Mouse (Mus musculus) stomach, postnatal 0 days (tissue): ENCODE measurements around the gene Atad1. TPM values are rescaled to one million over a fixed set of nuclear protein-coding genes. Genes with fewer than 3 reads are reported as not detected.
"Not testable (repeated sequence)": the region's sequence is repeated elsewhere in the genome, so short reads cannot be mapped to it uniquely, and the experiment has no call there.

Experiments used
- ATAC-seq: fragments of 200-750 bp; cut with Nextera tagmentation; 2 replicates; pipeline ENCODE4 v1.8.0; 2017; ENCODE audit not compliant: low FRiP score, low TSS enrichment
- DNase-seq: peaks from one replicate; pipeline ENCODE4 v3.0.0-alpha.2; 2016; ENCODE audit warnings: low spot score
- H3K27ac ChIP-seq: fragments of 300-500 bp; sonication (generic); replicated peaks from 2 replicates; pipeline ENCODE4 v1.5.1; 2014; ENCODE audit warnings: mild to moderate bottlenecking, control low read depth
- H3K27me3 ChIP-seq: fragments of 300-500 bp; sonication (generic); 2 replicates; pipeline ENCODE4 v1.6.1; 2014; ENCODE audit warnings: low read length; ENCODE audit not compliant: control insufficient read depth, insufficient read depth
- H3K36me3 ChIP-seq: fragments of 300-500 bp; sonication (generic); 2 replicates; pipeline ENCODE4 v1.6.1; 2014; ENCODE audit warnings: low read length, mixed read lengths; ENCODE audit not compliant: control insufficient read depth, insufficient read depth
- H3K4me1 ChIP-seq: fragments of 300-500 bp; sonication (generic); replicated peaks from 2 replicates; pipeline ENCODE4 v1.6.1; 2014; ENCODE audit warnings: antibody characterized with exemption; ENCODE audit not compliant: control insufficient read depth, insufficient read depth
- H3K4me2 ChIP-seq: fragments of 300-500 bp; sonication (generic); replicated peaks from 2 replicates; pipeline ENCODE4 v1.6.1; 2014; ENCODE audit warnings: low read depth, mild to moderate bottlenecking, control low read depth, moderate library complexity
- H3K4me3 ChIP-seq: fragments of 300-500 bp; sonication (generic); 2 replicates; pipeline ENCODE4 v1.5.1; 2014; ENCODE audit warnings: low read depth, low read length, control low read depth
- H3K9ac ChIP-seq: fragments of 300-500 bp; sonication (generic); 2 replicates; pipeline ENCODE4 v1.6.1; 2014; ENCODE audit warnings: mild to moderate bottlenecking, low read length, control low read depth, mixed read lengths
- H3K9me3 ChIP-seq: fragments of 300-500 bp; sonication (generic); 2 replicates; pipeline ENCODE4 v1.6.1; 2016; ENCODE audit warnings: low read length; ENCODE audit not compliant: control insufficient read depth
- CTCF ChIP-seq: IDR thresholded peaks from 2 replicates; pipeline ENCODE4 v1.5.1; 2016; ENCODE audit warnings: antibody characterized with exemption, low read depth, mild to moderate bottlenecking, moderate library complexity
- EP300 ChIP-seq: optimal IDR thresholded peaks from 2 replicates; pipeline ENCODE3; 2016; ENCODE audit warnings: antibody characterized with exemption
- WGBS: fragments of 180-500 bp; shearing (Covaris S2); extraction: QIAGEN DNeasy Blood & Tissue Kit; methylation state at CpG from one replicate; pipeline ENCODE4 v1.1.7; 2014; 5-methylcytosine and 5-hydroxymethylcytosine counted together
- polyA plus RNA-seq: library from polyadenylated mRNA; unstranded; fragments of >200 nt; fragmentation: Nextera tagmentation; extraction: Ambion mirVana; gene quantifications from 2 replicates; pipeline ENCODE4 v1.2.1, GENCODE M21; 2015

Gene Atad1
- 42.2 and 42.6 TPM in 2 replicates for polyA plus RNA-seq

DNA sequence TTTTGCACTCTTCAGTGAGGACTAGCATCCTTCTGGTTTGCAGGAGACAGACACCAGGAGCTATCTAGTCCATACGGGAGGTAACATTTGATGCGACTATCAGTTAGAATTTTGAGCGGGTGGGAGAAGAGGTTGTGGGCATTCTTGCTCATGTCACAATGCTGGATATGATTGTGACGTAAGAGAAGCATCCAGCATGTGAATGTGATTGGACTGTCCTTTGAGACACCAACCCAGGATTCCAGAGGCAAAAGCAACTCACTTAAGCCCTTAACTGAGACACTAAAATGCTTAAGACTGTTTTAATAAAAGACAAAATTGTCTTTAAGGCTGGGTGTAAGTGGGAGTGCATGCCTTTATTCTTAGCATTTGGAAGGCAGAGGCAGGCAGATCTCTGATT lies at the start of gene Atad1:
TSS of gene Atad1 (minus strand) at position 101 of the 400 bp plus-strand sequence.
- Histone ChIP-seq H3K4me2 (no peak within 1 kb of the TSS), H3K36me3 (no peaks in the 10 kb centered on the region), H3K9me3 (no peaks in the 10 kb centered on the region), H3K4me3 (no peak within 1 kb of the TSS), H3K9ac (no peak within 1 kb of the TSS), H3K4me1 (no peaks in the 10 kb centered on the region), H3K27ac (no peak within 1 kb of the TSS), H3K27me3 (no peaks in the 10 kb centered on the region)
- DNase-seq (no peak), ATAC-seq (no peak)
- WGBS: 92% methylated on average over 4 of the region's 4 CpGs
- TF ChIP-seq CTCF: no peak
- TF ChIP-seq EP300: no peak

- H3K4me1 ChIP-seq, H3K27me3 ChIP-seq, DNase-seq, ATAC-seq, H3K27ac ChIP-seq, H3K9me3 ChIP-seq, H3K36me3 ChIP-seq, H3K4me2 ChIP-seq, H3K4me3 ChIP-seq, H3K9ac ChIP-seq: not testable (repeated sequence)
- 91% methylated on average over 3 of the region's 3 CpGs for WGBS
These were observed 48.4 kb upstream of the Atad1 start for GRCm38 (mm10) chr19:32788016-32788415.

- ATAC-seq, H3K36me3 ChIP-seq, H3K4me1 ChIP-seq, H3K9me3 ChIP-seq, H3K9ac ChIP-seq, DNase-seq, H3K27me3 ChIP-seq, H3K4me2 ChIP-seq, H3K4me3 ChIP-seq, H3K27ac ChIP-seq: not testable (repeated sequence)
- WGBS: 53% methylated on average over 4 of the region's 4 CpGs
These were observed 47.8 kb upstream of the Atad1 start for GRCm38 (mm10) chr19:32787388-32787787.

DNA sequence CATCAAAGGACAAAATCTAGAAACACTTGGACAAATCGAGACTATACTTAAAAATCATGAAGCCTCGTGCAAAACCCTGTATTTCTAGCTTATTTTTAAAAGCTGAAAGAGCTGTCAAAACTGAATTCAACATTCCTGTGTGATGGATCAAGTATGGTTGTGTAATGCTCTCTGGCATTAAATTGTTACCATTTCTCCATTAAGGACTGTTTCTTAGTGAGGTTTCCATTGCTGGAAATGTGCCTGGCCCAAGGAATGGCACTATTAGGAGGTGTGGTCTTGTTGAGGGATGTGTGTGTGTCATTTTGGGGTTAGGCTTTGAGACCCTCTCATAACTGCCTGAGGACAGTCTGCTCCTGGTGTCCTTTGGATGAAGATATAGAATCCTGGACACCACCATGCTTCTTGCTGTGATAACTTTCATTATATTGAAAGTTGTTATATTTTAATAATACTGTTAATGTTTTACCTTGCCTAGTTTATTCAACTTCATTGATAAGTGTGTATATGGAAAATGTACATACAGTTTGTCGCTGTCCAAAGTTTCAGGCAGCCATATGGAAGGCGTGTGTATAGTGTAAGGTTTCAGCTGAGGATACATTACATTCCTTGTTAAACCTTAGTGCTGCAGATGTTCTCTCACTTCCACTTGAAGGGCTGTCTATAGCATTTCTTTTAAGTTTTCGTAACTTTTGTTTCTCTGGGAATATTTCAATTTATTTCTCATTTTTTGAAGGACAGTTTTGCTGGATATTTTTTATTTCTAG lies 41.9 kb upstream of the Atad1 start:
- Histone ChIP-seq H3K27me3 (no peaks in the 10 kb centered on the region), H3K4me2 (no peak overlapping the region), H3K4me3 (no peak overlapping the region), H3K27ac (no peak overlapping the region), H3K4me1 (no peaks in the 10 kb centered on the region), H3K9me3 (no peaks in the 10 kb centered on the region), H3K9ac (no peak overlapping the region), H3K36me3 (0 out of 2 replicates have a peak, but pooled peaks cover 2% of the 10 kb centered on the region)
- DNase-seq (no peak), ATAC-seq (no peak)
- no peak for TF ChIP-seq CTCF
- TF ChIP-seq EP300: no peak
- 62% methylated on average over 5 of the region's 5 CpGs for WGBS

DNA sequence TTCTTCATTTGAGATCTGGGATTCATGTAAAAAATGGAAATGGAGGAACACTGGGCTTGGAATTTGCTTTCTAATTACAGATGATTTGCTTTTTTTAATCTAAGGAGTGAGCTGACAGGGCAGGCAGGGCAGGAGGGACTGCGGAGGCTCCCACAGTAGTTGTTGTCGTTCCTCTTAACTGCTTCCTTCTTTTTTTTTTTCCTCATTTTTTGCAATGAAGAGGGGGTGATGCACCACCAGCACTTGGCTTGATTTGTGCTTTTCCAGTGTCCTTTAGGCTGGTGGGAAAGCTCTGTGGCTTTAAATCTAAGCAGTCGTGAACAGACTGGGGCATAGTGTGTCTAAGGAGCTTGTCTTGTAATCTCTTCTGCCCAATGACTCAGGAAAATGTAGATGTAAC lies 39.5 kb upstream of the Atad1 start:
- TF ChIP-seq EP300: no peak
- no peak for TF ChIP-seq CTCF
- peaks cover 2% of the 10 kb centered on the region; the same call in 1 of the 2 replicates for H3K36me3 ChIP-seq
- DNase-seq (no peak), ATAC-seq (no peak)
- no peaks in the 10 kb centered on the region for H3K9me3 ChIP-seq
- no peaks in the 10 kb centered on the region for H3K4me1 ChIP-seq
- no peak overlapping the region for H3K4me3 ChIP-seq
- 62% methylated on average over 3 of the region's 3 CpGs for WGBS
- H3K4me2 ChIP-seq: no peak overlapping the region
- H3K9ac ChIP-seq: no peak overlapping the region
- H3K27me3 ChIP-seq: no peaks in the 10 kb centered on the region
- no peak overlapping the region for H3K27ac ChIP-seq

DNA sequence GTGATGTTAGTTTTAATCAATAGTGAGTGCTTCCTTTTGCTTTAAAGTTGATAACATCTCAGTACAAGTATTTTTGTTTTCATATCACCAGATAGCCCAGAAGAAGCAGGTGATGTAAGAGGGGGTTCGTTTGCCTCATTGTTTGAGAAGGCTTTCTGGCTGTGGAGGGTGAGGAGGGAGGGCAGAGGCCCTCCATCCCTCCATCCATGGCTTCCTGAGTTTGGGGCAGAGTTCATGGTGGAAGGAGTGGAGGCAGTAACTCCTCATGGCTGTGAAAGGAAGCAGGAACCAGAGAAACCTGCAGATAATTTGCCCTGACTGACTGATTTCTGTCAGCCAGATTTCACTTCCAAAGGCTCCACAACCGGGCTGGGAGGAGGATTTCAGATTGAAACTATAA lies 38.8 kb upstream of the Atad1 start:
- H3K36me3 ChIP-seq: peaks cover 2% of the 10 kb centered on the region; the same call in 1 of the 2 replicates
- H3K27ac ChIP-seq: no peak overlapping the region
- H3K4me1 ChIP-seq: no peaks in the 10 kb centered on the region
- no peak overlapping the region for H3K9ac ChIP-seq
- no peak overlapping the region for H3K4me3 ChIP-seq
- DNase-seq: no peak
- 35% methylated on average over 2 of the region's 2 CpGs for WGBS
- no peaks in the 10 kb centered on the region for H3K9me3 ChIP-seq
- ATAC-seq: no peak
- TF ChIP-seq EP300 (no peak), CTCF (no peak)
- no peaks in the 10 kb centered on the region for H3K27me3 ChIP-seq
- no peak overlapping the region for H3K4me2 ChIP-seq
